Mouse (Mus musculus): ENCODE measurements around the gene Aldh3a2.
"Not testable (repeated sequence)": the region's sequence is repeated elsewhere in the genome, so short reads cannot be mapped to it uniquely, and the experiment has no call there.

Aldh3a2 gene

DNA sequence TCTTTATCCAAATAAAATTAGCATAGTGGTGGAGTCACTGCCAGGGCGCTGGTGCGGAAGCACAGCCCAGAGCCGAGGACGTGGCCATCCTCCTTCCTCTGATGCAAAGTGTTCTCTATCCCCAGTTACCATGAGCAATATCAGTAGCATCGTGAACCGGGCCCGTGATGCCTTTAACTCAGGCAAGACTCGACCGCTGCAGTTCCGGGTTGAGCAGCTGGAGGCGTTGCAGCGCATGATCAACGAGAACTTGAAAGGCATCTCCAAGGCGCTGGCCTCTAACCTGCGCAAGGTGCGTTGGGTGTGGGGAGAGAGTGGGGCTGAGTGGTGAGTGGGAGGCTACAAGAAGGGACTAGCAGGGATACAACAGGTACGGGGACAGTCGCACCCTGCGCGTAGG is 55.2 kb downstream of the Aldh3a2 start:
- no peak for DNase-seq (ENCODE audit: low spot score)

DNA sequence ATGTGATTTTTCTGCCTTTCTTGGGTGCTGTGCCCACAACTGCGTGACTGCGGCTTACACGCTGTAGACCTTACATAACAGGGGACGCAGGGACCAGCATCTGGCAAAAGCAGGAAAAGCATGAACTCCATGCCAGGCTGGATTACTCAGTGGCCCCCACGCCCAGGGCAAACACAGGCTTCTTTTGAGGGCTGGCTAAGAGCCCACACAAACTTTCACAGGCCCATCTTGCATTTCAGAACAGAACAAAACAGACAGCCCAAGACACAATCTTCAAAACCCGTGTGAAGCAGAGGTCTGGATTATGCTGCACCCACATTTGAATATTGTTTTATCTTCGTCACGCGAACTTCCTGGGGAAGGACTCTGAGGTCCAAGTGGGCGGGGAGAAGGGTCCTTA is 58.9 kb downstream of the Aldh3a2 start:
- DNase-seq (ENCODE audit: low spot score) = no peak

DNA sequence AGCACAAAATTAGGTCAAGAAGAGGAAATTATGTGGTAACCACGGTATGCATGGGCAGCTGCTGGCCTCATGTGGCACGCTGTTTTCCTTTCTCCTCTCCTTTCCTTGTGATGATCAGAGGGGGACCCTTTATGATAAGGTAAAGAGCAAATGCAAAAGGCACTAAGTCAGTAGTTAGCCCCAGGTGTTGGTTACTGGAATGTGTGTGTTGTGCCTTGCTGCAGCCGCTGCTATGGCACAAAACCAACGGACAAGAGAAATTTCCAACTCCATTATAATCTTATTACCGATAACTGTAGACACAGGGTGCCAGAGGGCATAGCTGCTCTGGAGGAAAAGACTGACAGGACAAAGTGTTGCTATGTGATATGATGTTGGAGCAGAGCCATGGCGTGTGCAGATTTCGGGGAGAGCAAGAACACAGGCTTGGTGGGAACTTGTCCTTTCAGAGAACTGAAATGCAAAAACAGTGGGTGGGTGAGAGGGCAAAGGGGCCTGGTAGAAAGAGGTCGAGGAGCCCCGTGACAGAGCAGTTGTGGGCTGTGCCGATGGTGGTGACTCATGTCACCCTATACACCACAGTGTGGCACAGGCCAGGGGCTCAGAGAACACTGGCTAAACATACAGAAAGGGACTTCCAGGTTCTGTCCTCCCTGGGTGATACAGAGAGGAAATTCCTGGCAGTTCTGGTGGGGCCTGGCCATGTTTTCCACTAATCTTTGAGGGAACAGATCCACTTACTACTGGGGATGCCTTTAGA is 59.6 kb downstream of the Aldh3a2 start, which contains the start of gene Aldh3a1:
TSS of gene Aldh3a1 (plus strand) at position 51 of the 760 bp plus-strand sequence.
- DNase-seq (ENCODE audit: low spot score) = no peak

DNA sequence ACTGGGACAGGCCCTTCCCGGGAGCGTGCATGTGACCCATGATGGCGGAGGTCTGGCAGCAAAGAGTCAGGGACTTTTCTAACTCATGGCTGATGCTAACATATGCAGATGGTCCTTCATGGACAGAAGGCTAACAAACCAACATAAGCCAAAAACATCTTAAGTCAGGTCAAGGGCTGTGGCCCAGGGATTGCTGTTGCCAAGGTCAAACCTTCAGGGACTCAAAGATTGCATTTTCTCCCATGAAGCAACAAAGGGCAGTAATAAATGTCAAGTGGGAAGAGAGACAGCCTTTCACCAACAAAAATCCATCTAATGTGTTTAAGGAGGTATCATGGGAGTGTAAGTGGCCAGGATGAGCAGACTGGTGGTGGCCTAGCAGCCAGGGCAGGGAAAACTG is 61.1 kb downstream of the Aldh3a2 start:
- DNase-seq (ENCODE audit: low spot score) = no peak

DNA sequence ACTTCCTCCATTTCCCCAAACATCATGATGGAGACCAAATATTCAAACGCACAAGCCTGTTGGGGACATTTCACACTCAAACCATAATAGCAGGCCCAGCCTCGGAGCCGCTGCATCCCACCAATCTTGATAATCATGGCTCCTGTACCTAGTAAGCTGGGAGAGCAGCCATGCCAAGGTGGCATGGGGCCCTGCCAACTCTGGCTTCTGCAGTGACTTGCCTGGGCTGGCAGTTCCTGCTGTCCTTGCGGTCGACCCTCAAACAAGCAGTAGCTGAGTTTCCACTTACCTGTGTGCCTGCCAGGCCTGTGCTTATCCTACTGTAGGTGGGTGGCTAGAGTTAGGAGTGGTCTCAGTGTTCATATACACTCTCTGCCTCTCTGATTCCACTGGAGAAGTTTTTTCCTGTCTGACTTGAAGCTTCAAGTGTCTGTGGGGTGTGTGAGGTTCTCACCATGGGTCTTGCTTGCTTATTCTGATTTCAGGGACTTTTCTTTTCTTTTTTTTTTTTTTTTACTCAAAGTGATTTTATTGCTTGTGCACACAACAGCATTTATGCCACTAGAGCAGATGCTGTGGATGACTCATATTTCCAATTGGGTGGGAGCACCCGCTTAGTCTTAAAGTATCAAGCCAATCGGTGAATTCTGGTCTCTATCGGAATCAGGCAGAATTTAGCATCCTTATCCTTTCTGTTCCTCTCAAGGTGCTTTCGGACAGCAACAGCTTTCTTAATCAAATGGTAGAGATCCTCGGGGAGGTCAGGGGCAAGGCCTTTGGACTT is 61.9 kb downstream of the Aldh3a2 start:
- DNase-seq (ENCODE audit: low spot score) = no peak

DNA sequence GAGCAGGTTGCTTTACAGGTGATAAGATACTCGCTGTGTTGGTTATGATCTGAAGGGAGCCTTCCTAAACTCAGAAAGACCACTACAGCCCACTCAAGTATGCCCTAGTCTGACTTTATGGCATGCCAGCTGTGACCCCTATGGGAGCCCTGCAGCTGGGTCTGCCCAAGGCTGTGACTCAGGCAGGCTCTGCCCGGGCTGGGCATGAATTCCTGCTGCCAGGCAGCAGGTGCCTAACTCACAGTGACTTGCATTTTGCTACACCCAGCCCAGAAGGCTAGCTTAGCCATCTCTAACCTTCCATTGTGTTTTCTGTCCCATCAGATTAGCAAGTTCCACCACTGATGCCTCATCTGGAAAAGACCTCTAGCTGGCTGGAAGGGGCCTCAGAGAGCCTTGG is 64.5 kb downstream of the Aldh3a2 start:
- no peak for DNase-seq (ENCODE audit: low spot score)

DNA sequence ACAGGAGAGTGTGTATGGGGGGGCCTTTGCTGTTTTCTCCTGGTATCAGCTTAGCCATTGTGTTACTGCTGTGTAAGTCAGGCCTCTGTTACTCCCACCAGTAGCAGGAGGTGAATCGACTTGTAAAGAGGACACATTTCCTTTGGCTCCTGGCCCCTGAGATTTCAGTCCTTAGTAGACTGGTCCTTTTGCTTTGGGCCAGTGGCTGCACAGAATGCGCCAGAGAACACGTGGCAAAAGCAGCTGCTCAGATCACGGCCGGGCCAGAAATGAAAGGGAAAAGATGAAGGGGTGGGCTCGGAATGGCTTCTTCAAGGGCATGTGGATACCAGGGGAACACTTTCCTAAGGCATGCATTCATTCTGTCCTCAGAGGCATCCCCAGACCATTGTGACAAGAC is 65.1 kb downstream of the Aldh3a2 start:
- no peak for DNase-seq (ENCODE audit: low spot score)

DNA sequence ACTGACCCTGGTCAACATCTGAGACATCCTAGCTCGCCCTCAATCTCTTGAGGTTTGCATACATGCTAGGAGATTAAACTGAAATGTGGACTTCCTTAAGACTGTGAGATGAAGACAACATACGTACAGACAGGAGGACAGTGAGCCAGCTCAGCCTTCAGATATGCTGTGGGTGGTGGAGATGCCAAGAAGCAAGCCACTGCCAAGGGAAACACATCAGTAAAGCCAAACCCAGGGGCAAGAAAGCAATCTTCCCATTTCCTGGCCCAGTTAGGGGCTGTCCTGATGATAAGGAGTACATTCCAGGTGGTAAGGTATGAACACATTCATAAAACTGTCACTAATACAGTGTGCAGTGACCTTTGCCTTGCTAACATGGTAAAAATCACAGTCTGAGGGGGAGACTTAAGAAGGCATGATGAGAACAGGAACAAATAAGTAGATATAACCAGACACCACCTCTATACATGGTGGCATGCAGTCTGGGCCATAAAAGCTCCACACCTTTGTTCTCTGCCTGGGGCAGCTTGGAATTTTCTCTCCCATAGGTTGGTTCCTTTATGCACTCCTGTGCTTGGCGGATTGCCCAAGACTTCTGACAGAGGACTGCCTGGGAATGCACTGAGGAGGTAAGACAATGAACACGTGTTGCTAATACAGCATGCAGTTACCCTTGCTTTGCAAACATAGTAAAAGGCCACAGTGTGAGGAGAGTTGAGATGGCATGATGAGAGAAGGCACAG is 67.5 kb downstream of the Aldh3a2 start:
- no peak for DNase-seq (ENCODE audit: low spot score)

DNA sequence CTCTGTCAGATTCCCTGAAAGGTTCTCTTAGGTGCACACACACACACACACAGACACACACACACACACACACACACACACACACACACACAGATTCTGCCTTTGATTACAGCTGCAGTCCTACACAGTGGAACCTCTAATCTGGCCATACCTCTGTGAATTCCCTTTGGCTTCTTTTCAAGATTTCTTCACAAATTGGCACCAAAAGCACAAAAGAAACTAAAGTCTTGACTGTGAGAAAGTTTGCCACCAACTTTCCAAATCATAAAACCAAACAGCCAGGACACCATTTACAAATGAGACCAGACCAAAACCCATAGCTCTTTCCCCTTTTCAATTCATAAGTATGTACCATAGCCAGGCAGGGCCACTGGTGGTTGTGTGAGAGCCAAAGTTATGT is 69.3 kb downstream of the Aldh3a2 start:
- no peak for DNase-seq (ENCODE audit: low spot score)

DNA sequence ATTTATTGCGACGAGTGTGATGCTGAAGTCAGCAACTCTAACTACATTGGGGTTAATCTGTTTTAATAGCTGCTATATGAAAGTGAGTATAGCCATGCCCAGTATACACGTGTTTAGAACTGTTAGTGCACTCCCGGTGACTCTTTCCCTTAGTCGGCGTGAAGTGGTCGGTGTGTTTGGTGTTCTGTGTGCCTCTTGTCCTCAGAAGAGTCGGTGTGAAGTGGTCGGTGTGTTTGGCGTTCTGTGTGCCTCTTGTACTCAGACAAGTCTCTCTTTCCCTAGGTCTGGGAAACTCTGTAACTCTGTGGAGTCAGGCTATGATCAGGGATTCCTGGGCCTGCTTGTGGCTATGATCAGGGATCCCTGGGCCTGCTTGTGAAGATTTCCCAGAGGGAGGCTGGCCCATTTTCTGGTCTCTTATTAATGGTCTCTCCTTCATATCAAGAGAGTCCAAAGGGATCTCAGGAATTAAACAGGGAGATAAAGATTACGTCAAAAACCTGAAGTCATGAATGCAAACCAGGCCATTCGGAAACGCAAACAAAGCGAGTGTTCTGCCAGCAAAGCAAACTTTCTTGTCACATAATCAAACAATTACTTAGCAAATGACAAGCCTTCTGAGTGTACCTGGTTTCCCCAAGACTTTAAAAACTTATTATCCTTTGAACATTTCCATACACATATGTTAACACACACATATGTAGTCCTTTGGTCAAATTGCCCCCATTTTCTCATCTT is 70.5 kb downstream of the Aldh3a2 start:
- DNase-seq (ENCODE audit: low spot score) = no peak

DNA sequence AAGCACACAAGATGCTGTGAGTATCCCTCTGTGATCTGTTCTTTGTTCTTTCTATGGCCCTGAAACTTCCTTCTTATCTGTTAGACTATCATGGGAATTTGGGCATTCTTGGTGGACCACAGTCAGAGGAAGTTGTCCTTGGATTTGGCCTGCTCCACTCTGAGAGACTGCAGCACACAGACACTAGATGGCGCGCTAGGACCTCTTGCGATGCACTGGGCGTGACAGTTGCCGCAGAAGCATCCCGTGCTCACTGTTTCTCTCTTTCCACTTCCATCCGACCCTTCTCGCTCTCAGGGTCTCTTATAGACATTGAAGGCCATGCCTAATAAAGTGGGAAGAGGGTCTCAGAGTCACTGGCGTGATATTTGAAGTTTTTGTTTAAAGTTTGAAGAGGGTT is 73.9 kb downstream of the Aldh3a2 start:
- DNase-seq (ENCODE audit: low spot score) = peak; percentile 75

DNA sequence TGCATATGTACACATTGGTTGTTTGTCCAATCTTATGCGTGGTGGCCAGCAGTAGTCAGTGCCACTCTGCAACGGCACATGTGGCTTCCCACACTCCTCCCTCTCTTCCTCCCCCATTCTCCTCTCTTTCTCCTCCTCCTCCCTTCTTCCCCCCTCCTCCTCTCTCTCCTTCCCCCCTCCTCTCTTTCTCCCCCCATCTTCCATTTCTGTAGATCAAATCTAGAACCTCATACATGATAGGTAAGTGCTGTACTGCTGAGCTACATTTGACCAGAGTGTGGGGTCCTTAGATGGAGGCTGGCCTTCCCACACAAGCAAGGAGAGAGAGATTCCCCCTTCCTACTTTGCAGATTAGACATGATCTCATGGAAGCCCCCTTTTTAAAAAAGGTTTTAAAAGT is 74.5 kb downstream of the Aldh3a2 start:
- DNase-seq (ENCODE audit: low spot score) = no peak

DNA sequence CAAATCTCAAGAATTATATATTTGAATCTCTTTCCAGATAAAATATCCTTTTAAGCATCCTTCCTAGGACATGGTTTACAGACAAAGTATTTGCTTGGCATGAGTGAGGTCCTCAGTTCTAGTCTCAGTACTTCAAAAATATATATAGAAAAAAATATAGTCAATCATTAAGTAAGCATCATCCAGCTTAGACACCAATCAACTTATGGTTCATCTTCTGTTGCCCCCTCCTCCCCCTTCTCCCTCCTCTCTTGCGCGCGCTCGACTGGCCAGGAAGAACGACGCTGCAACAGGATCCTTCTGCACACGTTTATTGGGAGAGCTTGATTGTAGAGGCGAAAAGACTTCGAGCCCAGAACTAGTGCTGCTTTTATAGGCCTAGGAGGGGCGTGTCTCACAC is 75.1 kb downstream of the Aldh3a2 start:
- DNase-seq (ENCODE audit: low spot score) = not testable (repeated sequence)

DNA sequence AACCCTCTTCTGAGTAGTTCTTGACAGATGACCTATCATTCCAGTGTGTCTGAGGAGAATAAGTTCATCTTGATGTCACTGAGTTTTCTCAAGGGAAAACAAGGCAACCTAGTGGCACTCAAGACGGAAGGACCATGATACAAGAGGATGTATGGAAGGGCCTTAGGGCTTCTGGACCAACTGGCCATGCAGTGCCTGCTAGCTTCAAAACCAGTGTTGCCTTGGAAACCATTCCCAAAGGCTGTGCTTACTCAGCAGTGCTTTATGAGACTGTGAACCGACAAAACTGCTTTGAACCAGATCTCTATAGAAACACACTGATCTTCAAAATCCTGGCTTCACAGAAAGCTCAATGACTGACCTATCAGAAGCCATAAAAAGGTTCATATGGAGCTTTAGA is 76.5 kb downstream of the Aldh3a2 start:
- DNase-seq (ENCODE audit: low spot score) = no peak

DNA sequence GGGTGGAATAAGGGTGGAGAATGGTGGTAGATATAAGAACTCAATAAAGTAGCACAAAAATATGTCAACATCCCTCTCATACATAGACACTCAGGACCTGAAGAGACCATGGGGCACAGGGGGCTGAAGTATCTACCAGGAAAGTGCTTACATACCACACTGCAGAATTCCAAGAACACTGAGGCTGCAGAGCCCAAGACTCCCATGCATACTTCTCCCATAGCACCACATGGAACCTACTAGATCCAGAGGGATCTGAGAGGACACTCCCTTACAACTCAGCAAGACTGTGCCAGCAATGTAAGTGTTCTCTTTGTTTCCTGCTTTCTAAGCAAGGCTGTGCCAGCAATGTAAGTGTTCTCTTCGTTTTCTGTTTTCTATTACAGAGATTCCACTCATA is 83.4 kb downstream of the Aldh3a2 start:
- no peak for DNase-seq (ENCODE audit: low spot score)

DNA sequence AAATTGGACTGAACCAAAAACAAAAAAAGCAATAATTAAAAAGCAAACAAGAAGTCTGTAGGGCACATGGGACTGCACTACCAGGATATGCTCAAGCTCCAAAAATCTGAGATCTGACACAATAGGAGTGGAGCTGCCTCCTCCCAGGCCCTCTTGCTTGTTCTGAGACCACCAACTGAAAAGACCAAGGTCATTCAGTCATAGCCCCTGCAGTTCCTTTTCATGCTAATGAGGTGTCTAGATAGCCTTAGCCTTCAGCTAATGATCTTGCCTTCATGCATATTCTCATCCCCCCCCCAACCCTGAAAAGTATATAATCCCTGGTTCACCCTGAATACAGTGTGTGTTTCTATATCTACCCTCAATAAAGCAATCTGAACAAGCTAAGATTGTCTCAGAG is 85.6 kb downstream of the Aldh3a2 start:
- no peak for DNase-seq (ENCODE audit: low spot score)

DNA sequence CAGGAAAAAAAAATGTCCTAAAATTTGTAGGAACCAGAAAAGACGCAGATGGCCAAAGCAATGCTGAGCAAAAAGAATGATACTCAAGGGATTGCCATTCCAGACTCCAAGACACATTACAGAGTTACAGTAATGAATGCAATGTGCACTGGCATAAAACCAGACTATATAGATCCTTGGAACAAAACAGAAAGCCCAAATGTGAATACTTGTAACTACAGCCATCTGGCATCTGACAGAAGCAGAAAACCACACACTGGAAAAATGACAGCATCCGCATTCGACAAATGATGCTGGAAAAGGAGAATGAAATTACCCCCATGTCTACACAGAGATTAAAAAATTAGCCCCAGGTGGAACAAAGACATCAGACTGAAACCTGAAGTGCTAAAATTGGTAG is 86.9 kb downstream of the Aldh3a2 start:
- DNase-seq (ENCODE audit: low spot score) = no peak

DNA sequence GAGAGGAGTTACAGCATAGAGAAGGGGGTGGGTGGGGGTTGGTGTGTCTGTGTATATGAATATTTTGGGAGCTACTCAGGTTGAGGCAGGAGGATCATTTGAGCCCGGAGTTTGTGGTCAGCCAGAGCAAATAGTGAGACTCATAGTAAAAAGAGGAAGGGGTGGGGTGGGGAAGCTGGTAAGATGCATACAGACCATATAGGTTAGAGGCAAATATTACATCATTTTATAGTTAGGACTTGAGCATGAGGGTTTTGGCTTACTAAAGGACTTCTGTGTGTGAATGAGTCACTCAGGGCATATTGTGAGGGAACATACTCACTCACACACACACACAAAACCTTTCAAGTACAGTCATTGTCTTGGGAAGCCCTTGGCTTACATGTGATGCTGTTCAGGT is 90.9 kb downstream of the Aldh3a2 start:
- DNase-seq (ENCODE audit: low spot score) = no peak

DNA sequence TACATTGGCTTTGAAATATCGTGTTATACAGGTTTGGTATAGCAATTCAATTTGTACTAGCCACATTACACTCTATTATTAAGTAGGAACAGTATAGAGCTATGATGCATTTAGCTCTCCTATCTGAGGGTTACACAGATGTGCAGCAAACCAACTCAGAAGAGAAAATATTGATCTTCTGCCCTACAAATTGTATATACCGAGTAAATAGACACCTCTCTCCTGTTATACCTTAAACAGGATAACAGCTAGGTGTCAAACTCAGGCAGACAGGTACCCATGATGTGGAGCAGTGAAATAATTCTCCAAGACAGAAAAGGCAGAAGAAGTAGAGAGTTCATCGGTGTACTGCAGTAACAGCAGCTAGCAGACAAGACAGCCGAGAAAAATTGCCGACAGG is 91.5 kb downstream of the Aldh3a2 start:
- DNase-seq (ENCODE audit: low spot score) = no peak

DNA sequence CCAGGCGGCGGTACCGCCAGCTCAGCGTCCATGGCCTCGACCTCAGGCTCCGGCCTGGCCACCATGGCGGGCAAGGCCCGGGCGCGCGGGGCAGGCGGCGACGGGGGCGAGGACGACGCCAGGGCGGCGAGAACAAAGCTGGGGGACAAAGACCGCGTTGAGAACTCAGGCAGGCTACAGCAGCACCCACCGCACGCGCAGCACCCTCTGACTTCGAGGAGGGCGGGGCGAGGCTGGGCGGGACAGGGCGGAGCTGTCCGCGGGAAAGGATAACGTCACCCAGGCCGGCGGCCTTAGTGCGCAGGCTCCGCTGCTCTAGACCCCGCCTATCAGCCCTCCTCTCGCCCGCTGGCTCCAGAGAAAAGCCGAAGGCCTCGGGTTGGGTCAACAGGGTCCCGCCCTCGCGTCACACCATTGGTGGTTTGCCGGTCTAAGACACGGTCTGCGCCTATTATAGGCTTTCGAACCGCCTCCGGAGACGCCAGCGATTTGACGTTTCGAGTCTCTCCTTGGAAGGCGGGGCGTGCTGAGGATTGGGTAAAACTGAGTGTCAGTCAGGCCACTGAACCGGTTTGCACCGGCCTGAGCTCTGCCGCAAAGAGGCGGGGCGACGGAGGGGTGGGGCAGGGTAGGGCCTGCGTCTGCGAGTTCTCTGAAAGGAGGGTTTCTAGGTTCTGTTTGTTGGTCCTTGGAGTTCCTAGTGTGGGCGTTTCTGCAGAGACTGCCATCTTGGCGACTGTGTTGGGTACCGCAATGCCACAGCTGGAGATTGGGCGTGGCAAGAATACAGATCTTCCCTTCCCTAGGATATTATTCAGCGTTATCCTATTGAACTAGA is 92.2 kb downstream of the Aldh3a2 start, which contains the start of gene Usp22:
TSS of gene Usp22 (minus strand) at position 235 of the 838 bp plus-strand sequence.
- peak; percentile 98 for DNase-seq (ENCODE audit: low spot score)

DNA sequence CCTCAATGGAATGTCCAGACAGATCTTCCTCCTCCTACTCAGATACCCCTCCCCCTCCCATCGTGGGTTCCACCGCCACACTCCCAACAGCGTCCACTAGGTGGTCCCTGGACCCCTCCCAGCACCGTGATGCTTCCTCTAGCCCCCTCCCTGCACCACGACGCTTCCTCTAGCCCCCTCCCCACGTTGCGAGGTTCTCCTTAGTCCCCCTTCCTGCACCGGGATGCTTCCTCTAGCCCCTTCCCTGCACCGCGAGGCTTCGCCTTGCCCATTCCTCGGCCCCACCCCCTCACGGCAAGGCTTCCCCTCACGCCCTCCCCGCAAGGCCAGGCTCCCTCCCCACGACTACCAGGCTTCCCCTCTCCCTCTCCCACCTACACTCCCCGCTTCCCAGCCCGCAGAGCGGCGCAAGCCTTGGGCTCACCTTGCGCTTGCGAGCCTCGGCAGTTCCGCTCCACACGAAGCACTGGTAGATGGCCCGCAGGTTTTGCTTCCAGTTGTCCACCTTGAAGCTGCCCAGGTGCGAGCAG is 92.9 kb downstream of the Aldh3a2 start:
- DNase-seq (ENCODE audit: low spot score) = peak; percentile 77

All from ovary, postnatal 36 days (tissue).